Comparison of ENCODE assay signal across 7 mouse cellular contexts in the genomic region with DNA sequence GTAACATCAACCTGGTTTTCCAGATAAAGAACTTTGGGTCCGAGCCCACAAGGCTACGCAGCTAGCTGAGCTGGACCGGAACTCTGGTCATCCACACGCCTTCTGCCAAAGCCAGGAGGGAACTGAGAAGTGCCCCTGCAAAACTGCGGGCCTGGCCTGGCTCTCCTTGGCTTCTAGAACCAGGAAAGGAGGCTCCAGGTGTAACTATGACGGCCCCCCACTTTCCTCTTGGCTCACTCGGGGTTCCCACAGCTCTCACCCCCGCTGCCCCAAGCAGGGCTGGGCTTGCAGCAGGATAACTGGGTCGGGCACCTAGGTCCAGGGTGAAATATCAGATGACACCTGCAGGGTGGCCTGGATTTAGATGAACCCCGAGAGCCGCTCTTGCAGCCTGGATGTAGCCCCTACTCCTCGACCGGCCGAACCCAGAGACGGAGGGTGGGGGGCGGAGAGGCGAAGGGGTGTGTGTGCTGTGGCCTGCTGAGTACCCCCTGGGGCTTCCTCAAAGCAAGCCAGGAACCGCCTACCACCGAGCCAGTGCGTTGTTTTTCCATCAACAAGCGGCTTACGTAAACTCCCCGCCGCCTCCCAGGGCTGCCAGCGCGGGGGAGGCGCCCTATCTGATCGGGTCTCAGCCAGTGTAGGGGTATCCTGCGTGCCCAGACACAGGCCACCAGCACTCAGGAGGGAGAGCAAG. TPM values are rescaled to one million over a fixed set of nuclear protein-coding genes. Genes with fewer than 3 reads are reported as not detected.
DNase-seq lines count a peak whose midpoint lies in the region; ATAC-seq and TF ChIP-seq lines count a peak whose summit lies in the region.

No protein-coding gene starts in this region.

- H3K4me3 ChIP-seq in lung, embryonic 15.5 days, result no peak overlapping the region
- no peak overlapping the region for H3K4me3 ChIP-seq in lung, adult 2 months (replicated peaks; ENCODE audit: extremely low read depth, low read depth, low read length)
- H3K4me3 ChIP-seq in hindbrain, embryonic 13.5 days, result peak overlapping the region; percentile 18; the same call in 1 of the 2 replicates
- H3K4me3 ChIP-seq in midbrain, embryonic 13.5 days (replicated peaks), result peak overlapping the region; percentile 21

- H3K4me2 ChIP-seq in lung, embryonic 15.5 days, result 0 out of 2 replicates have a peak overlapping the region, but pooled peaks have one; percentile 9
- H3K4me2 ChIP-seq in hindbrain, embryonic 13.5 days, result peak overlapping the region; percentile 43
- H3K4me2 ChIP-seq in midbrain, embryonic 13.5 days (replicated peaks), result peak overlapping the region; percentile 44

- H3K9ac ChIP-seq in lung, embryonic 15.5 days, result no peak overlapping the region
- peak overlapping the region; percentile 46 for H3K9ac ChIP-seq in hindbrain, embryonic 13.5 days
- H3K9ac ChIP-seq in midbrain, embryonic 13.5 days (replicated peaks), result no peak overlapping the region

- peaks cover 3% of the 10 kb centered on the region for H3K4me1 ChIP-seq in lung, embryonic 15.5 days
- H3K4me1 ChIP-seq in lung, adult 2 months (ENCODE audit: control insufficient read depth, insufficient read depth, low read length), result no peaks in the 10 kb centered on the region
- peaks cover 15% of the 10 kb centered on the region for H3K4me1 ChIP-seq in hindbrain, embryonic 13.5 days (replicated peaks)
- H3K4me1 ChIP-seq in midbrain, embryonic 13.5 days (replicated peaks), result peaks cover 17% of the 10 kb centered on the region

- TF ChIP-seq POLR2A in lung, adult 2 months (IDR thresholded peaks at IDR 0.05; ENCODE audit: borderline replicate concordance, extremely low read depth, low read depth, low read length), result no peak

- WGBS in lung, embryonic 15.5 days, result 4% methylated on average over 29 of the region's 29 CpGs
- 7% methylated on average over 29 of the region's 29 CpGs for WGBS in lung, adult 2 months
- WGBS in hindbrain, embryonic 13.5 days, result 4% methylated on average over 29 of the region's 29 CpGs
- 5% methylated on average over 29 of the region's 29 CpGs for WGBS in midbrain, embryonic 13.5 days

- no peaks in the 10 kb centered on the region for H3K9me3 ChIP-seq in lung, embryonic 15.5 days
- H3K9me3 ChIP-seq in hindbrain, embryonic 13.5 days, result no peaks in the 10 kb centered on the region
- no peaks in the 10 kb centered on the region for H3K9me3 ChIP-seq in midbrain, embryonic 13.5 days

- no peaks in the 10 kb centered on the region for H3K36me3 ChIP-seq in lung, embryonic 15.5 days
- no peaks in the 10 kb centered on the region for H3K36me3 ChIP-seq in hindbrain, embryonic 13.5 days
- no peaks in the 10 kb centered on the region for H3K36me3 ChIP-seq in midbrain, embryonic 13.5 days

- TF ChIP-seq CTCF in lung, adult 2 months (IDR thresholded peaks at IDR 0.05; ENCODE audit: insufficient read depth, low read length), result no peak

- H3K27me3 ChIP-seq in lung, embryonic 15.5 days, result peaks cover 55% of the 10 kb centered on the region
- H3K27me3 ChIP-seq in hindbrain, embryonic 13.5 days, result peaks cover 66% of the 10 kb centered on the region
- H3K27me3 ChIP-seq in midbrain, embryonic 13.5 days, result peaks cover 65% of the 10 kb centered on the region

- DNase-seq in lung, adult 2 months, result no peak
- peak; percentile 44 to 51 for DNase-seq in cerebellum, postnatal 10 days
- DNase-seq in spleen, postnatal 4 days (ENCODE audit: low spot score in 2 of 2), result no peak
- no peak for DNase-seq in lung, adult 18-20 months

- no peak overlapping the region for H3K27ac ChIP-seq in lung, embryonic 15.5 days
- H3K27ac ChIP-seq in hindbrain, embryonic 13.5 days, result no peak overlapping the region
- no peak overlapping the region for H3K27ac ChIP-seq in midbrain, embryonic 13.5 days

- ATAC-seq in lung, embryonic 15.5 days (ENCODE audit: borderline replicate concordance, extremely low read depth, low FRiP score, low TSS enrichment), result no peak
- no peak for ATAC-seq in hindbrain, embryonic 13.5 days (ENCODE audit: low FRiP score)
- peak; percentile 26; the same call in 1 of the 2 replicates for ATAC-seq in midbrain, embryonic 13.5 days

RNA-seq across cellular contexts. Expression of a gene that starts 39.9 kb away (rescaled TPM):
- polyA plus RNA-seq in lung, embryonic 15.5 days (2015; fragmentation: Nextera tagmentation; extraction: Ambion mirVana), result 0.05 TPM in 1 of 2 replicates, not detected in the other
- not detected in 2 replicates for polyA plus RNA-seq in lung, adult 2 months (2012; rRNA removed)
- polyA plus RNA-seq in hindbrain, embryonic 13.5 days (2015; fragmentation: Nextera tagmentation; extraction: Ambion mirVana), result 22.1 and 23.6 TPM in 2 replicates
- 89.3 and 97.3 TPM in 2 replicates for polyA plus RNA-seq in midbrain, embryonic 13.5 days (2015; fragmentation: Nextera tagmentation; extraction: Ambion mirVana)

Comparison
In these comparisons a context has a peak if more than half of its experiments do, and no peak if none do; other contexts are left out.
1. H3K4me3 ChIP-seq: peak in hindbrain, embryonic 13.5 days (single experiment) and midbrain, embryonic 13.5 days (single experiment); none in lung, embryonic 15.5 days (single experiment) and lung, adult 2 months (single experiment).
2. DNase-seq: peak in cerebellum, postnatal 10 days (2 of 2); none in lung, adult 2 months (single experiment), spleen, postnatal 4 days (0 of 2) and lung, adult 18-20 months (0 of 2).
3. RNA of a gene that starts 39.9 kb away (polyA plus RNA-seq): 89.3 to 97.3 TPM in midbrain, embryonic 13.5 days and 22.1 to 23.6 TPM in hindbrain, embryonic 13.5 days; 0.05 TPM in lung, embryonic 15.5 days and not detected in lung, adult 2 months; every median in the first group is over 10 times any median in the second.
4. Peak in every context shown above with its lines, with median percentiles within 50 percentile points of each other: H3K4me2 ChIP-seq.